10 mouse cellular contexts compared by ENCODE assay signal in the genomic region with DNA sequence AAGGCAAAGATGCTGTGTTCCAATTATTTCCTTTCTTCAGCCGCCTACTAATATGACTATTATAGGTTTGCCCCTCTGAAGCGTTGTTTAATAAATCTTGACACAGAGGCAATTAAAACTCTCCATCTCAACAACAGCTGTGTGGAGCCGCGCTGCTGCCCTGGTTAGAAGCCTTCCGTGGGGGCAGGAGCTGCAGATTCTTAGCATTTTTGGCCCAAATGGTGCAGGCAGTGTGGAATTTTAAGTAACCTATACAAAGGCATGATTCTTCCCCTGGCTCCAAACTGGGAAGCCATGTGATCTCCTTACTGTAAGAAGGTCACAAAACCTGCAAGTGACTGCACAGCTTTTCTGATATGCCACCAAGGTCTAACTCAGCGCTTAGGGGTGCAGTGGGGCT.
A peak's percentile ranks its signal among the peaks of the same experiment; 100 is the strongest.
DNase-seq lines count a peak whose midpoint lies in the region; ATAC-seq lines count a peak whose summit lies in the region.
"Had no signal": no experiment of that assay in that cellular context is flagged by ENCODE, and none has a peak within 500 bp of the region (broad histone marks: within the 10 kb centered on the region; RNA-seq: fewer than 3 reads in every experiment).

No protein-coding gene starts in this region.

- H3K9me3 ChIP-seq in heart, embryonic 10.5 days = no peaks in the 10 kb centered on the region
- no peaks in the 10 kb centered on the region for H3K9me3 ChIP-seq in heart, embryonic 12.5 days (replicated peaks)

- peaks cover 31% of the 10 kb centered on the region for H3K4me1 ChIP-seq in heart, embryonic 10.5 days
- peaks cover 23% of the 10 kb centered on the region for H3K4me1 ChIP-seq in heart, embryonic 12.5 days (replicated peaks)

- H3K4me3 ChIP-seq in heart, embryonic 10.5 days = no peak overlapping the region
- H3K4me3 ChIP-seq in heart, embryonic 12.5 days = no peak overlapping the region

- 0 out of 2 replicates have a peak overlapping the region, but pooled peaks have one; percentile 6 for H3K27ac ChIP-seq in heart, embryonic 10.5 days
- no peak overlapping the region for H3K27ac ChIP-seq in heart, embryonic 12.5 days (ENCODE audit: poor library complexity, severe bottlenecking)
- H3K27ac ChIP-seq: macrophage had no signal

- no peak for DNase-seq in heart, embryonic 10.5 days (ENCODE audit: low spot score)
- DNase-seq in right cerebral cortex, adult 18-20 months = peak; percentile 53
- no peak for DNase-seq in right cerebral cortex, postnatal 14 days
- peak; percentile 42 to 55 for DNase-seq in left cerebral cortex, adult 9 months (ENCODE audit: low spot score in 2 of 2)
- peak; percentile 73 for DNase-seq in telencephalon, adult 2 months (ENCODE audit: low read depth, low spot score)
- no peak for DNase-seq in layer of hippocampus, postnatal 25 days (ENCODE audit: extremely low spot score in 1 of 2, low spot score in 1 of 2)
- DNase-seq in adrenal gland, adult 2 months = no peak

- ATAC-seq in heart, embryonic 12.5 days (ENCODE audit: insufficient number of reproducible peaks, low FRiP score) = no peak
- ATAC-seq: intestine, postnatal 0 days had no signal

- H3K4me2 ChIP-seq in heart, embryonic 12.5 days = no peak overlapping the region

- WGBS in heart, embryonic 10.5 days = 50% methylated on average over 6 of the region's 6 CpGs
- 58% methylated on average over 6 of the region's 6 CpGs for WGBS in heart, embryonic 12.5 days

- no peaks in the 10 kb centered on the region for H3K36me3 ChIP-seq in heart, embryonic 10.5 days
- no peaks in the 10 kb centered on the region for H3K36me3 ChIP-seq in heart, embryonic 12.5 days

- H3K9ac ChIP-seq in heart, embryonic 12.5 days = no peak overlapping the region

- 0 out of 2 replicates have a peak, but pooled peaks cover 3% of the 10 kb centered on the region for H3K27me3 ChIP-seq in heart, embryonic 10.5 days (ENCODE audit: insufficient read depth, poor library complexity, severe bottlenecking)
- no peaks in the 10 kb centered on the region for H3K27me3 ChIP-seq in heart, embryonic 12.5 days (replicated peaks)

Comparison
In these comparisons a context has a peak if more than half of its experiments do, and no peak if none do; other contexts are left out.
1. DNase-seq: peak in right cerebral cortex, adult 18-20 months (single experiment), left cerebral cortex, adult 9 months (2 of 2) and telencephalon, adult 2 months (single experiment); none in heart, embryonic 10.5 days (single experiment), right cerebral cortex, postnatal 14 days (single experiment), layer of hippocampus, postnatal 25 days (0 of 2) and adrenal gland, adult 2 months (single experiment).